Mouse (Mus musculus) embryonic facial prominence, embryonic 13.5 days (tissue): ENCODE results near the gene Ddx43. TPM values are rescaled to one million over a fixed set of nuclear protein-coding genes. Genes with fewer than 3 reads are reported as not detected.

Experiments
- ATAC-seq: fragments of 200-750 bp; cut with Nextera tagmentation; 2 replicates; pipeline ENCODE4 v1.8.0; 2017; ENCODE audit warnings: low read depth; ENCODE audit not compliant: insufficient number of reproducible peaks, insufficient read depth, low FRiP score, low TSS enrichment
- H3K27ac ChIP-seq: fragments of 300-500 bp; sonication (generic); 2 replicates; pipeline ENCODE4 v1.5.1; 2015; ENCODE audit warnings: moderate library complexity, mild to moderate bottlenecking, inconsistent platforms
- H3K27me3 ChIP-seq: fragments of 300-500 bp; sonication (generic); 2 replicates; pipeline ENCODE4 v1.6.1; 2015; ENCODE audit warnings: mild to moderate bottlenecking, inconsistent platforms
- H3K36me3 ChIP-seq: fragments of 300-500 bp; sonication (generic); 2 replicates; pipeline ENCODE4 v1.6.1; 2015; ENCODE audit warnings: mild to moderate bottlenecking, inconsistent platforms
- H3K4me1 ChIP-seq: fragments of 300-500 bp; sonication (generic); 2 replicates; pipeline ENCODE4 v1.6.1; 2015; ENCODE audit warnings: inconsistent platforms
- H3K4me2 ChIP-seq: fragments of 300-500 bp; sonication (generic); 2 replicates; pipeline ENCODE4 v1.6.1; 2015; ENCODE audit warnings: moderate library complexity, mild to moderate bottlenecking, inconsistent platforms
- H3K4me3 ChIP-seq: fragments of 300-500 bp; sonication (generic); 2 replicates; pipeline ENCODE4 v1.5.1; 2015; ENCODE audit warnings: mild to moderate bottlenecking, inconsistent platforms
- H3K9ac ChIP-seq: fragments of 300-500 bp; sonication (generic); 2 replicates; pipeline ENCODE4 v1.6.1; 2015; ENCODE audit warnings: mild to moderate bottlenecking, inconsistent platforms
- H3K9me3 ChIP-seq: fragments of 300-500 bp; sonication (generic); 2 replicates; pipeline ENCODE4 v1.6.1; 2016; ENCODE audit warnings: inconsistent platforms
- WGBS: fragments of 180-500 bp; shearing (Covaris S2); methylation state at CpG from one replicate; pipeline ENCODE4 v1.1.7; 2015; ENCODE audit warnings: mixed read lengths; 5-methylcytosine and 5-hydroxymethylcytosine counted together
- polyA plus RNA-seq: library from polyadenylated mRNA; unstranded; fragments of >200 nt; fragmentation: Nextera tagmentation; extraction: Ambion mirVana; gene quantifications from 2 replicates; pipeline ENCODE4 v1.2.1, GENCODE M21; 2015

Ddx43 gene
- polyA plus RNA-seq, 1 experiment from 2014 or later: 0.24 TPM

DNA sequence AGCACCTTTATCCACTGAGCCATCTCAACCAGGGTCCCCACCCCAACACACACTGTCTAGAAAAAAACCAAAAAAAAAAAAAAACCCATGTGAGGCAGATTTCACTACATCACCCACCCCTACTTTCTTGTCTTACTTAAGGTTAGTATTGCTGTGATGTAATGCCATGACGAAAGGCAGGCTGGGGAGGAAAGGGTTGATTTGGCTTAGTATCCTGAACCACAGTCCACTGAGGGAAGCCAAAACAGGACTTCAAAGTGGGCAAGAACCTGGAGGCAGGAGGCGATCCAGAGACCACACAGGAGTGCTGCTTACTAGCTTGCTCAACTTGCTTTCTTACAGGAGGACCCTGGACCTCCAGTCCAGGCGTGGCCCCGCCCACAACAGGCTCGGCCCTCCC, 54.8 kb downstream of the Ddx43 start:
- ATAC-seq: no peak
- Histone ChIP-seq H3K9me3 (no peaks in the 10 kb centered on the region), H3K27me3 (peaks cover 18% of the 10 kb centered on the region), H3K27ac (no peak overlapping the region), H3K36me3 (peaks cover 43% of the 10 kb centered on the region), H3K4me1 (peaks cover 7% of the 10 kb centered on the region), H3K4me2 (no peak overlapping the region), H3K4me3 (no peak overlapping the region), H3K9ac (no peak overlapping the region)
- 70% methylated on average over 5 of the region's 5 CpGs for WGBS

- H3K9me3 ChIP-seq: no peaks in the 10 kb centered on the region
- peaks cover 43% of the 10 kb centered on the region for H3K36me3 ChIP-seq
- no peak overlapping the region for H3K4me3 ChIP-seq
- H3K27me3 ChIP-seq: peaks cover 8% of the 10 kb centered on the region
- H3K27ac ChIP-seq: no peak overlapping the region
- no peak overlapping the region for H3K9ac ChIP-seq
- H3K4me2 ChIP-seq: no peak overlapping the region
- ATAC-seq: no peak
- peaks cover 7% of the 10 kb centered on the region for H3K4me1 ChIP-seq
- WGBS: 86% methylated on average over 4 of the region's 4 CpGs
These were observed 55.8 kb downstream of the Ddx43 start for GRCm38 (mm10) chr9:78451382-78451781.

DNA sequence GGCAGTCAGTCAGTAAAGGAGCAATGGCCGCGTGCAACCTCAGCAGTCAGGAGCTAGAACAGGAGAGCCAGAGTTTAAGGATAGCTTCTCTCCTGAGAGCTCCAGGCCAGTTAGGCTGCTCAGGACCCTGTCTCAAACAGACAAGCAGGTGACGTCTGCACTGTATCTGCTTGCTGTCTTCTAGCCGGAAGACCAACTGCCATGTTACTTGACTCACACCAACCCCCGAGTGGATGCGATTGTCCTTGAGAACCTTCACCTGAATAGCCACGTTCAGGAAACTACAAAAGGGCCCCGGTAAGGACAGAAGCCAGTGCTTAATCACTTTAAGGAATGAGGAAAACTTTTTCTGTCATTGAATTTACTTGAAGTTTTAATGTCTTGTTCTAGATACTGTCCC, 61.4 kb downstream of the Ddx43 start:
- 90% methylated on average over 8 of the region's 8 CpGs for WGBS
- Histone ChIP-seq H3K9ac (no peak overlapping the region), H3K4me2 (no peak overlapping the region), H3K9me3 (no peaks in the 10 kb centered on the region), H3K36me3 (peaks cover 78% of the 10 kb centered on the region), H3K27me3 (no peaks in the 10 kb centered on the region), H3K27ac (no peak overlapping the region), H3K4me1 (no peaks in the 10 kb centered on the region), H3K4me3 (no peak overlapping the region)
- ATAC-seq: no peak

DNA sequence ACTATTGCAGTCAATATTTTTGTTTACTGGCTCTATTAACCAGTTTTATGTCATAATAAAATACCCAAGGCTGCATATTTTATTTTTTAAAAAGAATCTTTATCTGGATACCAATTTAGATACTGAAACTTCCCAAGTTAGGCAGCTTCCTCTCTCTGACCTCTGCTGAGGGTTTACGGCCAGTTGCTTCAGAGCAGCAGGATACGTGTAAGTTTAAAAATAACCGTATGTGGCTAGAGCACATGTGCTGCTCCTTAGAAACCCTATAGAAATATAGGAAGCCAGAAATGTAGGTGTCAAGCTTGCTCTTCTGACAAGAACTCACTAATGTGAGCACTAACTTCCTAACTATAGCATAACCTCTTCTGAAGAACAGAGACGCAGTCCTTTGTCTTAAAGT, 67.8 kb downstream of the Ddx43 start:
- Histone ChIP-seq H3K9ac (no peak overlapping the region), H3K9me3 (no peaks in the 10 kb centered on the region), H3K36me3 (peaks cover 84% of the 10 kb centered on the region), H3K4me2 (no peak overlapping the region), H3K4me1 (no peaks in the 10 kb centered on the region), H3K4me3 (no peak overlapping the region), H3K27me3 (no peaks in the 10 kb centered on the region), H3K27ac (no peak overlapping the region)
- ATAC-seq: no peak
- 92% methylated on average over 4 of the region's 4 CpGs for WGBS

DNA sequence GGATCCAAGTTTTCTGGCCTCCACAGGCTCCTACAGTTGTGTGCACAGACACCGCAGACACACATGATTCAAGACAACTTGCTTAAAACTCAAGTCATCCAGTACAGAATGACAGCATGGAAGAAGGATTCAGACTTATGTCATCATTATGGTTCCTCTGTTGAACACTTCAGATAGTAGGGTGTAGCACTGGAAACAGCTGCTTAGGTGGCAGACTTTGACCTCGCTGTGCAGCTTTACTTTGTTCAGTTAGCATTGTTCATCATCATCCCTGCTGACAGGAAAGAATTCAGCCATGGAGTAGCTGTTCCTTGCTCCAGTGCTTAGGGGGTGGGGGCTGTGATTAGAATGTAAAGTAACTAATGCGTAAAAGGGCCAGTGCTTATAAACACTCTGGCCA, 70.1 kb downstream of the Ddx43 start:
- Histone ChIP-seq H3K4me1 (no peaks in the 10 kb centered on the region), H3K4me2 (no peak overlapping the region), H3K27me3 (no peaks in the 10 kb centered on the region), H3K9ac (no peak overlapping the region), H3K27ac (no peak overlapping the region), H3K9me3 (no peaks in the 10 kb centered on the region), H3K36me3 (peaks cover 85% of the 10 kb centered on the region), H3K4me3 (no peak overlapping the region)
- no peak for ATAC-seq
- 93% methylated on average over 3 of the region's 3 CpGs for WGBS

Other genes starting within 250 kb of the Ddx43 start
- 65.3 and 70.1 TPM in 2 replicates for gene Gsta4, start 213.0 kb upstream of the Ddx43 start, polyA plus RNA-seq
- gene Gsta1, start 165.1 kb upstream of the Ddx43 start, polyA plus RNA-seq: 0.38 TPM in 1 of 2 replicates, not detected in the other
- not detected in 2 replicates for gene Gm3776, start 138.6 kb upstream of the Ddx43 start, polyA plus RNA-seq
- gene Gm10639, start 105.9 kb upstream of the Ddx43 start, polyA plus RNA-seq: not detected in 2 replicates
- gene Omt2a, start 81.0 kb upstream of the Ddx43 start, polyA plus RNA-seq: not detected in 2 replicates
- gene Omt2b, start 68.2 kb upstream of the Ddx43 start, polyA plus RNA-seq: not detected in 2 replicates
- gene Gsta2, start 40.0 kb upstream of the Ddx43 start, polyA plus RNA-seq: 1.3 and 1.6 TPM in 2 replicates
- 0.60 and 0.62 TPM in 2 replicates for gene Dppa5a, start 27.6 kb upstream of the Ddx43 start, polyA plus RNA-seq
- gene Ooep, start 17.1 kb upstream of the Ddx43 start, polyA plus RNA-seq: 2.8 and 3.7 TPM in 2 replicates
- 1.7 and 2.3 TPM in 2 replicates for gene Cgas, start 47.5 kb downstream of the Ddx43 start, polyA plus RNA-seq
- 22.4 and 23.9 TPM in 2 replicates for gene Mto1, start 52.4 kb downstream of the Ddx43 start, polyA plus RNA-seq
- 0.41 and 0.80 TPM in 2 replicates for gene Gm17324, start 53.0 kb downstream of the Ddx43 start, polyA plus RNA-seq
- gene Eef1a1, start 93.4 kb downstream of the Ddx43 start, polyA plus RNA-seq: 5,425 and 5,472 TPM in 2 replicates
- gene Slc17a5, start 192.3 kb downstream of the Ddx43 start, polyA plus RNA-seq: 22.7 and 23.3 TPM in 2 replicates
- 13.1 and 14.0 TPM in 2 replicates for gene Cd109, start 219.8 kb downstream of the Ddx43 start, polyA plus RNA-seq